Mouse (Mus musculus) CD8-positive naive resting alpha-beta T cell, adult 57 days (primary cell): ENCODE data around the gene P3h2. TPM values are rescaled to one million over a fixed set of nuclear protein-coding genes. Genes with fewer than 3 reads are reported as not detected.

Experiments used
- total RNA-seq: library from RNA; stranded (reverse); gene quantifications from one replicate; pipeline ENCODE4 v1.2.4, GENCODE M21; 2023

P3h2 gene
- total RNA-seq: not detected

DNA sequence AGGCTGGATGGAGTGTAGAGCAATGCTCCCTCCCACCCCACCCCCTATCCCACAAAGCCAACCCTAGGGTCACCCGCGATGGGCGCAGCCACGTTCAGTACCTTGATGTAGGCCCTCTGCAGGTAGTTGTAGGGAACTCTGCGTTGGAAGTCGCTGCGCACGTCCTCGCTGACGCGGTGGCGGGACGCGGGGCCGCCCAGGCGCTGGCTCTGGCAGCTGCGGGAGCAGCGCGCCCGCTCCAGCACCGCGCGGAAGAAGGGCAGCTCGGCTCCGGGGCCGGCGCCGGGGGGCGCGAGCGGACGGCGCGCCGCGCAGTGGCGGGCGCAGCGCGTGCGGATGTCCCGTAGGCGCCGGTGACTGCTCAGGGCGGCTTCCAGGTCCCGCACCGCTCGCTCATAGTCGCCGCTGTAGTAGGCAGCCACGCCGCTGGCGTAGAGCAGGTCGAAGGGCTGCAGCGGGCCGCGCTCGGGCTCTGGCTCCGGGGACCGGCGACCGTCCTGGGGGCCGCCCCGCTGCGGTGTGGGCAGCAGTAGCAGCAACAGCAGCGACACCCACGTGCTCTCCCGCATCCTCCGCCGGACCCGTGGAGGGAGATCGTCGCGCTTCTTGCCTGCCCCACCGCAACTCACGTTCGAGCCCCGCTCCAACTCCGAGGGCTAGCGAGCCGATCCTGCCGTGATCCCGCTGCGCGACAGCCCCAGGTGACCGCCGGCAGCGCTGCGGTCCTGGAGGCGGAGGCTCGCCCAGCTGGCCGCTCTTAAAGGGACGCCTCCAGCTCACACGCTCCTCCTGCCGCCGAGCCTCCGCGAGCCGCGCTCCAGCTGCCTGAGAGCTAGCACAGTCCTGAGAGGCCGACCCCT lies at the start of gene P3h2:
P3h2 (minus strand) TSS at position 670 of the 860 bp plus-strand sequence.

